Mouse (Mus musculus): ENCODE data around the gene Rgs4. TPM values are rescaled to one million over a fixed set of nuclear protein-coding genes. Genes with fewer than 3 reads are reported as not detected.
A peak's percentile ranks its signal among the peaks of the same experiment; 100 is the strongest.

Gene Rgs4
- total RNA-seq (2014; rRNA removed), result 69.6 and 81.5 TPM in 2 replicates
- polyA plus RNA-seq (2015; fragmentation: Nextera tagmentation; extraction: Ambion mirVana), result 99.5 and 100 TPM in 2 replicates

- ATAC-seq (peak; percentile 91), DNase-seq (ENCODE audit: low spot score) (peak; percentile 90)
- Histone ChIP-seq H3K36me3 (ENCODE audit: insufficient read depth, low read length) (no peaks in the 10 kb centered on the region; the same call in 1 of the 2 replicates), H3K4me1 (ENCODE audit: insufficient read depth, low read length) (no peaks in the 10 kb centered on the region), H3K27me3 (ENCODE audit: insufficient read depth, low read length) (no peaks in the 10 kb centered on the region), H3K4me2 (ENCODE audit: low read depth, low read length) (peak within 1 kb of the TSS; percentile 63), H3K4me3 (ENCODE audit: low read length) (peak within 1 kb of the TSS; percentile 40), H3K27ac (peak within 1 kb of the TSS; percentile 81), H3K9me3 (ENCODE audit: low read length) (no peaks in the 10 kb centered on the region), H3K9ac (replicated peaks; ENCODE audit: low read length) (peak within 1 kb of the TSS; percentile 50)
- no peak for TF ChIP-seq CTCF (IDR thresholded peaks at IDR 0.05; ENCODE audit: low read depth)
- WGBS, result under 1% methylated on average over 16 of the region's 16 CpGs
These were observed at the start of gene Rgs4 for GRCm38 (mm10) chr1:169747473-169747872. Gene Rgs4, minus strand, starts transcription at chr1:169747642.

GRCm38 (mm10) chr1:169792437-169792836, 45.0 kb upstream of the Rgs4 start:
- Histone ChIP-seq H3K27ac (no peak overlapping the region), H3K4me1 (ENCODE audit: insufficient read depth, low read length) (no peaks in the 10 kb centered on the region), H3K4me2 (ENCODE audit: low read depth, low read length) (no peak overlapping the region), H3K27me3 (ENCODE audit: insufficient read depth, low read length) (no peaks in the 10 kb centered on the region), H3K36me3 (ENCODE audit: insufficient read depth, low read length) (no peaks in the 10 kb centered on the region), H3K9me3 (ENCODE audit: low read length) (no peaks in the 10 kb centered on the region; the same call in 1 of the 2 replicates), H3K4me3 (ENCODE audit: low read length) (no peak overlapping the region), H3K9ac (replicated peaks; ENCODE audit: low read length) (no peak overlapping the region)
- DNase-seq (ENCODE audit: low spot score) (no peak), ATAC-seq (no peak)
- WGBS, result 92% methylated on average over 5 of the region's 5 CpGs
- TF ChIP-seq CTCF (IDR thresholded peaks at IDR 0.05; ENCODE audit: low read depth), result no peak

GRCm38 (mm10) chr1:169785981-169786380, 38.5 kb upstream of the Rgs4 start:
- H3K27ac ChIP-seq, result no peak overlapping the region
- H3K4me1 ChIP-seq (ENCODE audit: insufficient read depth, low read length), result no peaks in the 10 kb centered on the region
- TF ChIP-seq CTCF (IDR thresholded peaks at IDR 0.05; ENCODE audit: low read depth), result no peak
- H3K27me3 ChIP-seq (ENCODE audit: insufficient read depth, low read length), result no peaks in the 10 kb centered on the region
- ATAC-seq (no peak), DNase-seq (ENCODE audit: low spot score) (no peak)
- H3K4me3 ChIP-seq (ENCODE audit: low read length), result no peak overlapping the region
- no peak overlapping the region for H3K9ac ChIP-seq (replicated peaks; ENCODE audit: low read length)
- WGBS, result 95% methylated on average over 3 of the region's 3 CpGs
- H3K4me2 ChIP-seq (ENCODE audit: low read depth, low read length), result no peak overlapping the region
- H3K9me3 ChIP-seq (ENCODE audit: low read length), result no peaks in the 10 kb centered on the region; the same call in 1 of the 2 replicates
- H3K36me3 ChIP-seq (ENCODE audit: insufficient read depth, low read length), result no peaks in the 10 kb centered on the region

- no peak for TF ChIP-seq CTCF (IDR thresholded peaks at IDR 0.05; ENCODE audit: low read depth)
- H3K36me3 ChIP-seq (ENCODE audit: insufficient read depth, low read length), result no peaks in the 10 kb centered on the region
- no peaks in the 10 kb centered on the region for H3K9me3 ChIP-seq (ENCODE audit: low read length)
- no peaks in the 10 kb centered on the region for H3K27me3 ChIP-seq (ENCODE audit: insufficient read depth, low read length)
- ATAC-seq (no peak), DNase-seq (ENCODE audit: low spot score) (no peak)
- whole genome bisulfite sequencing, result 71% methylated on average over 7 of the region's 7 CpGs
- no peaks in the 10 kb centered on the region for H3K4me1 ChIP-seq (ENCODE audit: insufficient read depth, low read length)
- H3K4me2 ChIP-seq (ENCODE audit: low read depth, low read length), result no peak overlapping the region
- no peak overlapping the region for H3K27ac ChIP-seq
- no peak overlapping the region for H3K4me3 ChIP-seq (ENCODE audit: low read length)
- H3K9ac ChIP-seq (replicated peaks; ENCODE audit: low read length), result no peak overlapping the region
These were observed 29.1 kb upstream of the Rgs4 start for GRCm38 (mm10) chr1:169776566-169776965.

GRCm38 (mm10) chr1:169764619-169764955, 17.1 kb upstream of the Rgs4 start:
- 55% methylated on average over 2 of the region's 2 CpGs for WGBS
- Histone ChIP-seq H3K27ac (peak overlapping the region; percentile 21; the same call in 1 of the 2 replicates), H3K4me2 (ENCODE audit: low read depth, low read length) (no peak overlapping the region), H3K9me3 (ENCODE audit: low read length) (no peaks in the 10 kb centered on the region), H3K4me1 (ENCODE audit: insufficient read depth, low read length) (no peaks in the 10 kb centered on the region), H3K27me3 (ENCODE audit: insufficient read depth, low read length) (no peaks in the 10 kb centered on the region), H3K36me3 (ENCODE audit: insufficient read depth, low read length) (no peaks in the 10 kb centered on the region), H3K4me3 (ENCODE audit: low read length) (no peak overlapping the region), H3K9ac (replicated peaks; ENCODE audit: low read length) (no peak overlapping the region)
- no peak for TF ChIP-seq CTCF (IDR thresholded peaks at IDR 0.05; ENCODE audit: low read depth)
- no peak for ATAC-seq
- DNase-seq (ENCODE audit: low spot score), result no peak

- Histone ChIP-seq H3K9me3 (ENCODE audit: low read length) (no peaks in the 10 kb centered on the region), H3K4me3 (ENCODE audit: low read length) (no peak overlapping the region), H3K4me2 (ENCODE audit: low read depth, low read length) (no peak overlapping the region), H3K27ac (peak overlapping the region; percentile 21; the same call in 1 of the 2 replicates), H3K4me1 (ENCODE audit: insufficient read depth, low read length) (no peaks in the 10 kb centered on the region), H3K36me3 (ENCODE audit: insufficient read depth, low read length) (no peaks in the 10 kb centered on the region), H3K9ac (replicated peaks; ENCODE audit: low read length) (no peak overlapping the region), H3K27me3 (ENCODE audit: insufficient read depth, low read length) (no peaks in the 10 kb centered on the region)
- ATAC-seq (peak; percentile 86), DNase-seq (ENCODE audit: low spot score) (peak; percentile 54)
- TF ChIP-seq CTCF (IDR thresholded peaks at IDR 0.05; ENCODE audit: low read depth), result no peak
- WGBS, result 44% methylated on average over 9 of the region's 9 CpGs
These were observed 16.6 kb upstream of the Rgs4 start for GRCm38 (mm10) chr1:169763858-169764618.

- no peaks in the 10 kb centered on the region for H3K36me3 ChIP-seq (ENCODE audit: insufficient read depth, low read length)
- H3K27ac ChIP-seq, result no peak overlapping the region
- no peak overlapping the region for H3K4me3 ChIP-seq (ENCODE audit: low read length)
- no peaks in the 10 kb centered on the region for H3K4me1 ChIP-seq (ENCODE audit: insufficient read depth, low read length)
- no peak for TF ChIP-seq CTCF (IDR thresholded peaks at IDR 0.05; ENCODE audit: low read depth)
- WGBS, result 89% methylated on average over 2 of the region's 2 CpGs
- H3K9ac ChIP-seq (replicated peaks; ENCODE audit: low read length), result no peak overlapping the region
- H3K4me2 ChIP-seq (ENCODE audit: low read depth, low read length), result no peak overlapping the region
- ATAC-seq (no peak), DNase-seq (ENCODE audit: low spot score) (no peak)
- no peaks in the 10 kb centered on the region for H3K9me3 ChIP-seq (ENCODE audit: low read length)
- no peaks in the 10 kb centered on the region for H3K27me3 ChIP-seq (ENCODE audit: insufficient read depth, low read length)
These were observed 15.1 kb upstream of the Rgs4 start for GRCm38 (mm10) chr1:169762524-169762923.

All from hindbrain, postnatal 0 days (tissue).